Mouse (Mus musculus): Measurements from ENCODE around the gene Camk2n1. TPM values are rescaled to one million over a fixed set of nuclear protein-coding genes. Genes with fewer than 3 reads are reported as not detected.

The Camk2n1 gene
- total and polyA plus RNA-seq, 3 experiments = 0.10 TPM; not detected in 2

DNA sequence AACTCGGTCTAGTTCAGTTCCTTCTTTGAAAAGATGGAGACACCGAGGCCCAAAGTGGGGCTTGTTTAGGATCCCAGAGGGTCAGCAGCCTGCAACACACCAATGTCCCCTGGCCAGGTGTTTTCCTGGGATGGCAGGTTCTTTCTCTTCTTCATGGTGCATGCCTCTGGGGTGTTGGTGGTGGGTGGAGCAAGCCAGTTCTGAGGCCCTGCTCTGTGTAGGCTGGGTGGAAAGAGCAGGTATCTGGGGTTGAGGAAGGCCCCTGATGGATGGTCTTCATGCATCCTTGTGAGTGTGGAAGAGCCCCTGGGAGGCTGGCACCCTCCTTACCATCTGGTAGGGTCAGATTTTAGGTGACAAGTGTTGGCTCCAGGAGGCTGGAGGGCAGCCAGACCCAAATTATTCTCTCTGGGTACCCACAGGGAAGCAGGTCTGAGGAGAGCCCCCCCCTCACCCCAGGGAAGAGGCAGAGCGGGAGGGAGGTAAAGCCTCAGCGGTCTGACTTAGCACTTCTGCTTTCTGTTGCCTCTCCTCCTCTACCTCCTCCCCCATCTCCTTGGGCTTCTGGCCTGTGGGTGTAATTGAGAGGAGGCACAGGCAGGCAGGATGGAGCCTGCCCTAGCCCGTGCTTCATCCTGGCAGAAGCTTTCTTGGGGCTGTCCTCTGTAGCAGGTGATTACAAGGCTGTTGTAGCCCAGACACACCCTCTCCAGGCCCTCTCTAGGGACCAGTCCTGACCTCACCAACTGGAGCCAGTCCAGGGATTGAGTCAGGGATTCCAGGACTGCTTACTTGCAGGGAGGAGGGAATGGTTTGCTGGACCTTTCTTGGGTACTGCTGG is 39.3 kb downstream of the Camk2n1 start:
- no peak for TF ChIP-seq ZKSCAN1 (IDR thresholded peaks at IDR 0.05; ENCODE audit: low read depth, low read length)
- TF ChIP-seq MYB (IDR thresholded peaks at IDR 0.05; ENCODE audit: low read depth, low read length) = no peak
- no peak for TF ChIP-seq BHLHE40 (IDR thresholded peaks at IDR 0.05; ENCODE audit: borderline replicate concordance, low read depth, low read length)
- no peak for TF ChIP-seq CTCF (IDR thresholded peaks at IDR 0.05 in 2 of 3, conservative IDR thresholded peaks at IDR 0.05 in 1 of 3; ENCODE audit: control insufficient read depth in 1 of 3, insufficient read depth in 1 of 3, low read depth in 2 of 3, low read length in 3 of 3, poor library complexity in 1 of 3, severe bottlenecking in 1 of 3)
- TF ChIP-seq ZNF384 (IDR thresholded peaks at IDR 0.05; ENCODE audit: low read depth, low read length) = no peak
- TF ChIP-seq KAT2A (conservative IDR thresholded peaks at IDR 0.05; ENCODE audit: low read depth, low read length) = no peak
- no peak for TF ChIP-seq SMC3 (IDR thresholded peaks at IDR 0.05; ENCODE audit: low read depth, low read length)
- TF ChIP-seq GABPA (IDR thresholded peaks at IDR 0.05; ENCODE audit: low read depth, low read length) = no peak
- no peak for TF ChIP-seq TCF12 (IDR thresholded peaks at IDR 0.05; ENCODE audit: low read depth, low read length)
- no peak for TF ChIP-seq MAZ (IDR thresholded peaks at IDR 0.05; ENCODE audit: low read depth, low read length)
- no peak for TF ChIP-seq UBTF (IDR thresholded peaks at IDR 0.05; ENCODE audit: borderline replicate concordance, insufficient read depth, low read depth, low read length)
- TF ChIP-seq POLR2AphosphoS2 (IDR thresholded peaks at IDR 0.05; ENCODE audit: low read length) = no peak
- no peak for TF ChIP-seq HCFC1 (IDR thresholded peaks at IDR 0.05; ENCODE audit: low read depth, low read length)
- no peak for TF ChIP-seq MXI1 (IDR thresholded peaks at IDR 0.05; ENCODE audit: low read depth, low read length)
- no peak for TF ChIP-seq EP300 (IDR thresholded peaks at IDR 0.05; ENCODE audit: low read depth in 1 of 2, low read length in 2 of 2)
- no peak for TF ChIP-seq TBP (IDR thresholded peaks at IDR 0.05; ENCODE audit: low read depth, low read length)
- H3K27me3 ChIP-seq (ENCODE audit: control insufficient read depth in 1 of 2, insufficient read depth in 2 of 2, low read length in 2 of 2) = no peaks in the 10 kb centered on the region
- no peak for DNase-seq (ENCODE audit: low read depth, low spot score)

DNA sequence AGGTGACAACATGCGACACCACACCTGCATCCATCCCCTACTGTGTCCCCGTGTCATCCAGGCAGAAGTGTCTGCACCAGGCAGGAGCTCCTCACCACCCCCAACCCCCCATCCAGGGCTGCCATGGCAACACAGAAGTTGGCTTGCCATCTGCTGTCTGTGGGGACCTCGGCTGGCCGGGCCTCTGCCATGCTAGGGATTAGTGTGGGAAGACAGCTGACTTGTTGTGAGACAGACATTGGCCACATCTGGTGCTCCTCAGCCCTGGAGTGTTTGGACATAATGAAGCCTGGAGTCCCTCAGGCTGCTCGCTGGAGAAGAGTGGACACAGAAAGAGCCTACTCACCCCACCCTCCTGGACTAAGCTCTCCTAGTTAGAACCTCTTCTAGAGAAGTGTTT is 40.8 kb downstream of the Camk2n1 start:
- no peak for TF ChIP-seq MYC (IDR thresholded peaks at IDR 0.05; ENCODE audit: low read depth, low read length)
- TF ChIP-seq MYB (IDR thresholded peaks at IDR 0.05; ENCODE audit: low read depth, low read length) = no peak
- TF ChIP-seq MAFK (IDR thresholded peaks at IDR 0.05; ENCODE audit: borderline replicate concordance, low read depth, low read length) = no peak
- TF ChIP-seq EP300 (IDR thresholded peaks at IDR 0.05; ENCODE audit: low read depth in 1 of 2, low read length in 2 of 2) = no peak
- no peak for TF ChIP-seq ZNF384 (IDR thresholded peaks at IDR 0.05; ENCODE audit: low read depth, low read length)
- no peak for TF ChIP-seq SMC3 (IDR thresholded peaks at IDR 0.05; ENCODE audit: low read depth, low read length)
- no peak for TF ChIP-seq NRF1 (IDR thresholded peaks at IDR 0.05; ENCODE audit: insufficient read depth, low read depth, low read length, poor library complexity, severe bottlenecking)
- TF ChIP-seq CHD2 (IDR thresholded peaks at IDR 0.05; ENCODE audit: low read length) = no peak
- TF ChIP-seq RCOR1 (IDR thresholded peaks at IDR 0.05; ENCODE audit: low read depth, low read length) = no peak
- TF ChIP-seq RAD21 (IDR thresholded peaks at IDR 0.05; ENCODE audit: low read depth, low read length) = no peak
- Histone ChIP-seq H3K4me1 (ENCODE audit: control insufficient read depth in 1 of 2, insufficient read depth in 2 of 2, low read length in 2 of 2) (no peaks in the 10 kb centered on the region), H3K9me3 (replicated peaks; ENCODE audit: insufficient read depth, low read length) (no peaks in the 10 kb centered on the region), H3K79me2 (ENCODE audit: control insufficient read depth, insufficient read depth, low read length, poor library complexity) (no peaks in the 10 kb centered on the region), H3K27ac (ENCODE audit: control insufficient read depth, low read depth, low read length) (no peak overlapping the region), H3K4me3 (ENCODE audit: control insufficient read depth in 1 of 2, insufficient read depth in 1 of 2, low read depth in 2 of 2, low read length in 2 of 2) (no peak overlapping the region), H3K27me3 (ENCODE audit: control insufficient read depth in 1 of 2, insufficient read depth in 2 of 2, low read length in 2 of 2) (no peaks in the 10 kb centered on the region), H3K9ac (ENCODE audit: control insufficient read depth, low read depth, low read length, poor library complexity, severe bottlenecking) (no peak overlapping the region), H3K36me3 (ENCODE audit: control insufficient read depth in 1 of 2, insufficient read depth in 2 of 2, low read length in 2 of 2) (no peaks in the 10 kb centered on the region)
- DNase-seq (ENCODE audit: low read depth, low spot score) = no peak

More for the DNA sequence above, 39.3 kb downstream of the Camk2n1 start:
- Histone ChIP-seq H3K4me1 (ENCODE audit: control insufficient read depth in 1 of 2, insufficient read depth in 2 of 2, low read length in 2 of 2) (no peaks in the 10 kb centered on the region), H3K36me3 (ENCODE audit: control insufficient read depth in 1 of 2, insufficient read depth in 2 of 2, low read length in 2 of 2) (no peaks in the 10 kb centered on the region), H3K9me3 (replicated peaks; ENCODE audit: insufficient read depth, low read length) (no peaks in the 10 kb centered on the region), H3K9ac (ENCODE audit: control insufficient read depth, low read depth, low read length, poor library complexity, severe bottlenecking) (no peak overlapping the region), H3K79me2 (ENCODE audit: control insufficient read depth, insufficient read depth, low read length, poor library complexity) (no peaks in the 10 kb centered on the region), H3K27ac (ENCODE audit: control insufficient read depth, low read depth, low read length) (no peak overlapping the region), H3K4me3 (ENCODE audit: control insufficient read depth in 1 of 2, insufficient read depth in 1 of 2, low read depth in 2 of 2, low read length in 2 of 2) (no peak overlapping the region)
